Mouse (Mus musculus): ENCODE measurements around the gene Cdc25a. TPM values are rescaled to one million over a fixed set of nuclear protein-coding genes. Genes with fewer than 3 reads are reported as not detected.

Gene Cdc25a
- polyA plus RNA-seq, 1 experiment from 2014 or later: 31.3 TPM

DNA sequence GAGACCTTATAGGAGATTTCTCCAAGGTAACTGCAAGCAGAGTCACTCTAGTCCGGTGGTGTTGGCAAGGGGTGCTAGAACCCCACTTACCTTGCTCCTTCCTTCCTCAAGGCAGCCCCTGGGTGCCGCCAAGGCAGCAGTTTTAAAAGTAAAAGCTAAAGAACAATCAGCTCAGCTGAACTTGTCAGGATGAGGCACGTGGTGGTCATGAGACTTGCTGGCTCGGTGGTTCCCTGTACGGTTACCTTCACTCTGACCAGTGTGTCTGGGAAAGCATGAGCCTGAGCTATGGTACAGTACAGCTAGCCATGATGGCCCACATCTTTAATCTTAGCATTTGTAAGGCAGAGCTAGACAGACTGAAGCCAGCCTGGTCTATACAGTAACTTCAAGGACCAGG is 11.9 kb downstream of the Cdc25a start:
- Histone ChIP-seq H3K27ac (ENCODE audit: low read length) (no peak overlapping the region), H3K9me3 (ENCODE audit: control insufficient read depth, low read length) (no peaks in the 10 kb centered on the region), H3K9ac (ENCODE audit: low read depth, low read length) (no peak overlapping the region), H3K4me2 (ENCODE audit: low read depth, low read length) (no peak overlapping the region), H3K36me3 (ENCODE audit: control insufficient read depth, insufficient read depth, low read length) (peaks cover 57% of the 10 kb centered on the region), H3K27me3 (replicated peaks; ENCODE audit: control insufficient read depth, insufficient read depth, low read length) (no peaks in the 10 kb centered on the region), H3K4me3 (ENCODE audit: low read length) (no peak overlapping the region), H3K4me1 (ENCODE audit: control insufficient read depth, insufficient read depth, low read length) (0 out of 2 replicates have a peak, but pooled peaks cover 3% of the 10 kb centered on the region)
- 87% methylated on average over 5 of the region's 5 CpGs for WGBS
- no peak for ATAC-seq

DNA sequence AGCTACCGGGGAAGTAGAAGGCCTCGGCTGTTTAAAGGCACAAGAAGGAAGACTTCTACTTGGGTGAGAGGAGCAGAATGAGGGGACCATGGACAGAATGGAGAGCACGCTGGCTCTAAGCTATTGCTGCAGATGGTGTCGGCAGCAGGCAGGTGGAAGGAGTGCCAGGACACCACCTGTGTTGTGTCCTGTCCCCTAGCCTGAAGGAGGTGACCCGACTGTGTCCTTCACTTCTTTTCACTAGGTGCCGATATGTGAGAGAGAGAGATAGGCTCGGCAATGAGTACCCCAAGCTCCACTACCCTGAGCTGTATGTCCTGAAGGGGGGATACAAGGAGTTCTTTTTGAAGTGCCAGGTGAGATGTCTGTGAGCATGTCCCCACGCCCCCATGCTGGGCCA is 16.1 kb downstream of the Cdc25a start:
- Histone ChIP-seq H3K27me3 (replicated peaks; ENCODE audit: control insufficient read depth, insufficient read depth, low read length) (no peaks in the 10 kb centered on the region), H3K9ac (ENCODE audit: low read depth, low read length) (no peak overlapping the region), H3K27ac (ENCODE audit: low read length) (no peak overlapping the region), H3K36me3 (ENCODE audit: control insufficient read depth, insufficient read depth, low read length) (peaks cover 45% of the 10 kb centered on the region), H3K4me1 (ENCODE audit: control insufficient read depth, insufficient read depth, low read length) (peaks cover 11% of the 10 kb centered on the region), H3K4me2 (ENCODE audit: low read depth, low read length) (no peak overlapping the region), H3K9me3 (ENCODE audit: control insufficient read depth, low read length) (no peaks in the 10 kb centered on the region), H3K4me3 (ENCODE audit: low read length) (no peak overlapping the region)
- ATAC-seq: no peak
- 90% methylated on average over 8 of the region's 8 CpGs for WGBS

DNA sequence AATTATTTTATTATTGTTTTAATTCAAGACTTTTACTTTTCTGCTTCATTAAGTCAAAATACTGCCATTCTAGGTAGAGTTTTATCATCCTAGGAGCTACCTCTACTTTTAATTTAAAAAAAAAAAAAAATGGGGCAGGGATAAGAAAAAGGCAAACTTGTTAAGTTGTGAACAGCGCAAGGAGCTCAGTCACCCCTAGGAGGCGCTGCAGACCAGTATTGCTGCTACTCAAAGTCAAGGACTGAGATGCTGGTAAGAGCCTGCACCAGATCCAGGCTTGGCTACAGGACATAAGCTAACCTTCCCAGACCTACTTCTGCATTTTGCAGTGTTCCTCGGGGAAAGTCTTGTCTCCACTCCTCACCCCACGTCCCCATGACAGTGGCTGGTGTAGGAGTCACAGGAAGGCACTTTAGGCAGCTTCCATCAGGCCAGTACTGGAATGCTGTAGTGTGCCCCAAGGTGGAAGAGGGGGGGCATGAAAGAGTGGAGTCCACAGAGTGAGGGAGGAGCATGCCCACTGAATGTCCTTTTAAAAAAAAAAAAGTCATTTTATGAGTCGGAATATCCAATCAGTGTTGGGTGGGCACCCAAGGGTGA is 17.4 kb downstream of the Cdc25a start:
- Histone ChIP-seq H3K9ac (ENCODE audit: low read depth, low read length) (no peak overlapping the region), H3K36me3 (ENCODE audit: control insufficient read depth, insufficient read depth, low read length) (peaks cover 39% of the 10 kb centered on the region), H3K27ac (ENCODE audit: low read length) (no peak overlapping the region), H3K4me2 (ENCODE audit: low read depth, low read length) (no peak overlapping the region), H3K4me1 (ENCODE audit: control insufficient read depth, insufficient read depth, low read length) (peaks cover 16% of the 10 kb centered on the region), H3K9me3 (ENCODE audit: control insufficient read depth, low read length) (no peaks in the 10 kb centered on the region), H3K4me3 (ENCODE audit: low read length) (no peak overlapping the region), H3K27me3 (replicated peaks; ENCODE audit: control insufficient read depth, insufficient read depth, low read length) (no peaks in the 10 kb centered on the region)
- ATAC-seq: no peak
- WGBS: 57% methylated on average over 5 of the region's 5 CpGs

DNA sequence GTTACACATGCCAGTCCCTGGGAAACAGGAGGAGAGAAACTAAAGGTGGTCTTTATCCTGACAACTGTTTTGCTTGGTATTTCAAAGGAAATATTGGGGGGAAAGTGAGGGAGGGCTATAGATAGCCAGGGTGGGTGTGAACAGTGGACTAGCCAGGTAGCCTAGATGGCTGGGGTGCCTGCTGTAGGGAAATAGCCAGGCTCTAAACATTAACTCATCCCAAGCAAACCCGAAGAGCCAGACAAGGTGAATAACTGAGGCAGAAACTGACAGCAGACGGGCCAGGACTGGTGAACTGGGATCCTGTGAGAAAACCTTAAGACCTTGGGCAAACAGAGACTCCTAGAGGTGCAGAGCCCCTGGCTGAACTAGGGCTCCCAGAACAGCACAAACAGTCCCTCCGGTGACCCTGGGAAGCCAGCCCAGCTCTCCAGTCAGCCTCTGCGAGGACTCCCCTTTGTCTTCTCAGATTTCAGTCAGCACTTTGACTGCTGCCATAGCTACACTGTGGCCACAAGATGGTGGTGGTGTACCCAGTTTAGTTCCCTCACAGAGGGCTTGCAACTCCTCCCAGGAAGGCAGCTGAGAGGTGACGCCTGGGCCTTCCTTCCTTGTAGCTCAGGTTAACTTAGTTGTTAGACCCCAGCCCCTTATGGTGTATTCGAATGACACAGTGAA is 19.2 kb downstream of the Cdc25a start:
- peak overlapping the region; percentile 31; the same call in 1 of the 2 replicates for H3K9ac ChIP-seq (ENCODE audit: low read depth, low read length)
- no peaks in the 10 kb centered on the region for H3K27me3 ChIP-seq (replicated peaks; ENCODE audit: control insufficient read depth, insufficient read depth, low read length)
- H3K36me3 ChIP-seq (ENCODE audit: control insufficient read depth, insufficient read depth, low read length): peaks cover 31% of the 10 kb centered on the region
- H3K4me1 ChIP-seq (ENCODE audit: control insufficient read depth, insufficient read depth, low read length): peaks cover 21% of the 10 kb centered on the region
- WGBS: 27% methylated on average over 6 of the region's 6 CpGs
- H3K27ac ChIP-seq (ENCODE audit: low read length): peak overlapping the region; percentile 81
- peak; percentile 69 for ATAC-seq
- H3K4me2 ChIP-seq (ENCODE audit: low read depth, low read length): no peak overlapping the region
- no peaks in the 10 kb centered on the region for H3K9me3 ChIP-seq (ENCODE audit: control insufficient read depth, low read length)
- no peak overlapping the region for H3K4me3 ChIP-seq (ENCODE audit: low read length)

DNA sequence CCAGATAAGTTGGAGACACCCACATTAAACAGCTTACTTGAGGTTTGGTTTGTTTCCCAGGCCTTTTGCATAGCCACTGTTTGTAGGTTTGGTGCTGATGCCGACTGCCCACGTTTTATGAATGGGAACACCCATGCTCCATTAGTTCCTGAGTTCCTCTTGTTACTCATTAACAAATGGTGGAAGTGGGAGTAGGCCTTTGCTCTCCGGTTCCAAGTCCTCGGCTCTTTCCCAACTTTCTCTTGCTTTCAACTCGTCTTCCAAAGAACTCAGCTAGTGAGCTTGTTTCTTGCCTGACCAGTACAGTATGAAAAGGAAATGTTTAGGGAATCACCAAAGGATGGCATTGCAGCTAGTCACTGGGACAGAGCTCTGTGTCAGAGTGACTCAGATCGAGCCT is 20.2 kb downstream of the Cdc25a start:
- H3K27me3 ChIP-seq (replicated peaks; ENCODE audit: control insufficient read depth, insufficient read depth, low read length): no peaks in the 10 kb centered on the region
- H3K4me2 ChIP-seq (ENCODE audit: low read depth, low read length): no peak overlapping the region; the same call in 1 of the 2 replicates
- peaks cover 22% of the 10 kb centered on the region for H3K4me1 ChIP-seq (ENCODE audit: control insufficient read depth, insufficient read depth, low read length)
- H3K4me3 ChIP-seq (ENCODE audit: low read length): no peak overlapping the region
- 58% methylated on average over 6 of the region's 6 CpGs for WGBS
- H3K9ac ChIP-seq (ENCODE audit: low read depth, low read length): no peak overlapping the region
- peak overlapping the region; percentile 66; the same call in 1 of the 2 replicates for H3K27ac ChIP-seq (ENCODE audit: low read length)
- H3K36me3 ChIP-seq (ENCODE audit: control insufficient read depth, insufficient read depth, low read length): peaks cover 22% of the 10 kb centered on the region
- peak; percentile 84 for ATAC-seq
- H3K9me3 ChIP-seq (ENCODE audit: control insufficient read depth, low read length): no peaks in the 10 kb centered on the region

DNA sequence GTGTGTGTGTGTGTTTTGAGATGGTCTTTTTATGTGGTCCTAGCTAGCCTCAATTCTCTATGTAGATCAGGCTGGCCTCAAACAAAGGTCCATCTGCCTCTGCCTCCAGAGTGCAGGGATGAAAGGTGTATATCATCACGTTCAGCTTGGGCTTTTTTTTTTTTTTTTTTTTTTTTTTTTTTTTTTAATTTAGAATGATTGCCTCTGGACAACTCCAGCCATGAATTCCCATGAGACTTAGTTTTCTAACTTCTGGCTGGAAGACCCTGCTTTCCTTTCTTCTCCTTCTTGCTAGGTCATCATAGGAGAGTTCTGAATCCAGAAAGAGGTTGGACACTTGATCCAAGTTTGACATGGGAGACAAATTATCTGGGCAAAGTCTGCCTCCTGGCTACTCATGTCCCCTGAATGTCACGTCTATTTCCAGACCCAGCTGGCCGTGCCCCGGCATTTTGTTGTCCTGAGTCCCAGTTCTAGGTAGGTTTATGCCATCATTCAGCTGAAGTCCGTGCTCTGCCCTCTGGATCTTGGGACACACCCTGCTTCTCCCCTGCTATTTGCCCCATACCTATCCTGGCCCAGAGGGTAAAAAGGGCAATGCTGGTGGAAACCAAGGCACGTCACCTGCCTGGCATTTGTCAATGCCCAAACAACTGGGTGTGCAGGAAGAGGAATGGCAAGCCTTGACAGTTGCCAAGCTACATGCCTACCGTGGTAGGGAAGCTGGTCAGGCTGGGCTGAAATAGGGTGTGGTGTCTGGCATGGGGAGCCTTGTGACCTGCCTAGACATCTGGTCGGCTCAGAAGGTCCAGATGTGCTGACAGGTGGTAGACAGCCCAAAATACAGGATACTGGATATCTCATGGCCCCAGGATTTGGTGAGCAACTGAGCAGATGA is 21.1 kb downstream of the Cdc25a start:
- no peak for ATAC-seq
- H3K9me3 ChIP-seq (ENCODE audit: control insufficient read depth, low read length): no peaks in the 10 kb centered on the region
- peaks cover 15% of the 10 kb centered on the region for H3K36me3 ChIP-seq (ENCODE audit: control insufficient read depth, insufficient read depth, low read length)
- peaks cover 22% of the 10 kb centered on the region for H3K4me1 ChIP-seq (ENCODE audit: control insufficient read depth, insufficient read depth, low read length)
- no peaks in the 10 kb centered on the region for H3K27me3 ChIP-seq (replicated peaks; ENCODE audit: control insufficient read depth, insufficient read depth, low read length)
- H3K27ac ChIP-seq (ENCODE audit: low read length): peak overlapping the region; percentile 66; the same call in 1 of the 2 replicates
- 76% methylated on average over 8 of the region's 8 CpGs for WGBS
- no peak overlapping the region for H3K4me3 ChIP-seq (ENCODE audit: low read length)
- H3K9ac ChIP-seq (ENCODE audit: low read depth, low read length): no peak overlapping the region
- no peak overlapping the region for H3K4me2 ChIP-seq (ENCODE audit: low read depth, low read length)

DNA sequence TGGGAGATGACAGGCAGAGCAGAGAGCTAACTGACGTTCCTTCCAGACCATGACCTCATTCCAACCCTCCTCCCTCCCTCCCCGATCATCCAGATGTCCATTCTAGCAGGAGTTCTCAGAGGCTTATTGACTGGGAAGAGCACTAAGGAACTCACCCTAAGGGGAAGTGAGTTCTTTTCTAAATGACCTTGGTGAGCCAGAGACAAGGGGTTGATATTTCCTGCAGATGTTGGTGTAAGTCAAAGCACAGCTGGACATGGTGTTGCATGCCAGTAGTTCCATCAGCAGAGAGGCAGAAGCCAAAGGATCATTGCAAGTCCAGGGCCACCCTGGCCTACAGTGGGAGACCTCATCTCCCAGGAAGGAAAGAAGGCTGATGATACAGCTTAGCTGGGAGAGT is 22.6 kb downstream of the Cdc25a start:
- ATAC-seq: no peak
- WGBS: 37% methylated on average over 2 of the region's 2 CpGs
- no peak overlapping the region for H3K27ac ChIP-seq (ENCODE audit: low read length)

DNA sequence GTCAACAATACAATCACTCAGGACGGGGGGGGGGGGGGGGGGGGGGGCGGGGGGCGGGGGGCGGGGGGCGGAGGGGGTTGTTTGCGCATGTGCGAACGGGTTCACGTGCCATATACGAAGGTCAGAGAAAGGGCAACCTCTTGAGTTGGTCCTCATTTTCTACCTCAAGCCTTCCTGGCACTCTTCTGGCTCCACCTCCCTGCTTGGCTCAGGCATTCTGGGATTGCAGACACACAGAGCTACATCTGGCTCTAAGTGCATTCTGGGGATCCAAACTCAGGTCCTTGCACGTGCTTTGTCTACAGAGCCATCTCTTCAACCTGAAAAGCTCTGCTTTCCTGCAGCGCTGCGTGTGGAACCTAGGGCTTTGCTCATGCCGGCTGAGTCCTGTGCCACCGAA is 24.0 kb downstream of the Cdc25a start:
- no peak overlapping the region for H3K4me2 ChIP-seq (ENCODE audit: low read depth, low read length)
- H3K36me3 ChIP-seq (ENCODE audit: control insufficient read depth, insufficient read depth, low read length): no peaks in the 10 kb centered on the region
- H3K4me1 ChIP-seq (ENCODE audit: control insufficient read depth, insufficient read depth, low read length): peaks cover 20% of the 10 kb centered on the region
- no peak overlapping the region for H3K9ac ChIP-seq (ENCODE audit: low read depth, low read length)
- H3K9me3 ChIP-seq (ENCODE audit: control insufficient read depth, low read length): no peaks in the 10 kb centered on the region
- 0 out of 2 replicates have a peak overlapping the region, but pooled peaks have one; percentile 20 for H3K27ac ChIP-seq (ENCODE audit: low read length)
- no peak for ATAC-seq
- WGBS: 63% methylated on average over 10 of the region's 15 CpGs
- no peaks in the 10 kb centered on the region for H3K27me3 ChIP-seq (replicated peaks; ENCODE audit: control insufficient read depth, insufficient read depth, low read length)
- no peak overlapping the region for H3K4me3 ChIP-seq (ENCODE audit: low read length)

More for the DNA sequence above, 22.6 kb downstream of the Cdc25a start:
- Histone ChIP-seq H3K9ac (ENCODE audit: low read depth, low read length) (no peak overlapping the region), H3K36me3 (ENCODE audit: control insufficient read depth, insufficient read depth, low read length) (peaks cover 6% of the 10 kb centered on the region; the same call in 1 of the 2 replicates), H3K4me2 (ENCODE audit: low read depth, low read length) (no peak overlapping the region), H3K4me3 (ENCODE audit: low read length) (no peak overlapping the region), H3K27me3 (replicated peaks; ENCODE audit: control insufficient read depth, insufficient read depth, low read length) (no peaks in the 10 kb centered on the region), H3K9me3 (ENCODE audit: control insufficient read depth, low read length) (no peaks in the 10 kb centered on the region), H3K4me1 (ENCODE audit: control insufficient read depth, insufficient read depth, low read length) (peaks cover 22% of the 10 kb centered on the region)

DNA sequence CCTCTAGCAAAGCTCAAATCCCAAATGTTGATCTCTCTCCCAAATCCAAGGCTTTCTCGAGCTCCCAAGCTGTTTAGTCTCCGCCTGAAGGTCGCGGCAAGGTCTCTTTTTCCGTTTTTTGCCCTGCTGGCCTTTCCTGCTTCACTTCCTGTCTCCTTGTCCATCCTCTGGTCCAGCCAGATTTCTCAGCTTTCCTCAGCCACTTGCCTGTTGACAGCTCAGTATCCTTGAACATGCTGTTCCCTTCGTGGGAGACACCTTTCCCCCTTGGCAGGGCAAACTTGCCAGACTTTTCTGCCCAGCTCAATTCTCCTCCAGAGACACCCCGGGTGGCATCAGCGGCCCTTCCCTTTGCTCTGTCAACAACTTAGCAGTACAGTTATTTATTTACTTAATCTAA is 24.4 kb downstream of the Cdc25a start:
- no peaks in the 10 kb centered on the region for H3K9me3 ChIP-seq (ENCODE audit: control insufficient read depth, low read length)
- H3K36me3 ChIP-seq (ENCODE audit: control insufficient read depth, insufficient read depth, low read length): no peaks in the 10 kb centered on the region
- no peak overlapping the region for H3K9ac ChIP-seq (ENCODE audit: low read depth, low read length)
- ATAC-seq: no peak
- peaks cover 16% of the 10 kb centered on the region for H3K4me1 ChIP-seq (ENCODE audit: control insufficient read depth, insufficient read depth, low read length)
- H3K4me3 ChIP-seq (ENCODE audit: low read length): no peak overlapping the region
- H3K27me3 ChIP-seq (replicated peaks; ENCODE audit: control insufficient read depth, insufficient read depth, low read length): no peaks in the 10 kb centered on the region
- 59% methylated on average over 8 of the region's 8 CpGs for WGBS
- H3K27ac ChIP-seq (ENCODE audit: low read length): 0 out of 2 replicates have a peak overlapping the region, but pooled peaks have one; percentile 20
- H3K4me2 ChIP-seq (ENCODE audit: low read depth, low read length): no peak overlapping the region
